Mouse (Mus musculus) liver, embryonic 16.5 days (tissue): ENCODE results near the gene Med25. TPM values are rescaled to one million over a fixed set of nuclear protein-coding genes. Genes with fewer than 3 reads are reported as not detected.
A peak's percentile ranks its signal among the peaks of the same experiment; 100 is the strongest.

Experiments
- ATAC-seq: fragments of 200-750 bp; cut with Nextera tagmentation; 2 replicates; pipeline ENCODE4 v1.8.0; 2017; ENCODE audit warnings: low read depth, mild to moderate bottlenecking, moderate number of reproducible peaks, moderate library complexity
- H3K27ac ChIP-seq: fragments of 300-500 bp; sonication (generic); 2 replicates; pipeline ENCODE4 v1.5.1; 2014; ENCODE audit warnings: mild to moderate bottlenecking, low read length
- H3K27me3 ChIP-seq: fragments of 300-500 bp; sonication (generic); 2 replicates; pipeline ENCODE4 v1.6.1; 2014; ENCODE audit warnings: low read depth, low read length, mixed read lengths; ENCODE audit not compliant: control insufficient read depth, insufficient read depth
- H3K36me3 ChIP-seq: fragments of 300-500 bp; sonication (generic); 2 replicates; pipeline ENCODE4 v1.6.1; 2014; ENCODE audit warnings: mild to moderate bottlenecking; ENCODE audit not compliant: control insufficient read depth, insufficient read depth
- H3K4me1 ChIP-seq: fragments of 300-500 bp; sonication (generic); 2 replicates; pipeline ENCODE4 v1.6.1; 2014; ENCODE audit warnings: low read depth, low read length, mixed read lengths; ENCODE audit not compliant: control insufficient read depth
- H3K4me2 ChIP-seq: fragments of 300-500 bp; sonication (generic); 2 replicates; pipeline ENCODE4 v1.6.1; 2014; ENCODE audit warnings: low read depth, low read length, mixed read lengths
- H3K4me3 ChIP-seq: fragments of 300-500 bp; sonication (generic); 2 replicates; pipeline ENCODE4 v1.5.1; 2014; ENCODE audit warnings: low read depth, mild to moderate bottlenecking, low read length
- H3K9ac ChIP-seq: fragments of 300-500 bp; sonication (generic); 2 replicates; pipeline ENCODE4 v1.6.1; 2014; ENCODE audit warnings: low read depth, low read length
- H3K9me3 ChIP-seq: fragments of 300-500 bp; sonication (generic); replicated peaks from 2 replicates; pipeline ENCODE4 v1.6.1; 2016; ENCODE audit warnings: low read length; ENCODE audit not compliant: control insufficient read depth
- WGBS: fragments of 180-500 bp; shearing (Covaris S2); extraction: QIAGEN DNeasy Blood & Tissue Kit; methylation state at CpG from one replicate; pipeline ENCODE4 v1.1.7; 2014; ENCODE audit not compliant: insufficient replicate concordance; 5-methylcytosine and 5-hydroxymethylcytosine counted together
- polyA plus RNA-seq: library from polyadenylated mRNA; unstranded; fragments of >200 nt; fragmentation: Nextera tagmentation; extraction: Ambion mirVana; gene quantifications from 2 replicates; pipeline ENCODE4 v1.2.1, GENCODE M21; 2015

The Med25 gene
- polyA plus RNA-seq, 1 experiment from 2014 or later: 53.0 TPM

DNA sequence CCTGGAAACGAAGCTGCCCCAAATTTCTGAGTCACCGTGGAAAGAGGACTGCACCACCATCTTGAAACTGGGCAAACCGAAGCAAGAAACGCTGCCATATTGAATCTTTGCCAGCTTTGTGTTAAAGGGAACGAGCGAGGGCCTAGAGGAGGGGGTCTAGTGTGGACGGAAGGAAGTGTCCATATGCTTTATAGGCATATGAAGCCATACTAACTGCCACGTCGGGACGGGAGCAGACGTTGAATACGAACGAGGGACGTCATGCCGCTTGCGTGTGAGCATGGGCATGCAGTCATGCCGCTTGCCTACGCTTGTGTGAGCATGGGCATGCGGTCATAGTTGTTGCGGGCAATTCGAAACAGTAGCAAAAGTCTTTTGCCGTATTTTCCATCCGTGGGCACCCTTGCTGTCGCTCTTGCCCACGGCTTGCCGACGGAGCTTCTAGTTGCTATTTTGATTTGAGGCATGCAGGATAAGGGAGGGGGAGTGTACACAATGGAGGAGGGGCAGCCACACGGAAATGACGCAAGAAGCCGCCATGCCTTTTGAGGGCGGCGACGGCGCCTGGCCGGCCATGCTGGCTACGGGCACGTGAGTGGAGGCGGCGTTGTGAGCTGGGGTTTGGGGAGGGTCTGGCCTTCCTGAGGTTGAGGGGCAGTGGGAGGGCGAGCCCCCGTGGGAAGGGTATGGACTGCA, 42.9 kb downstream of the Med25 start:
- Histone ChIP-seq H3K27me3 (no peaks in the 10 kb centered on the region), H3K27ac (peak overlapping the region; percentile 98), H3K36me3 (peaks cover 19% of the 10 kb centered on the region), H3K9ac (peak overlapping the region; percentile 87), H3K4me2 (peak overlapping the region; percentile 99), H3K9me3 (no peaks in the 10 kb centered on the region), H3K4me3 (peak overlapping the region; percentile 91), H3K4me1 (peaks cover 44% of the 10 kb centered on the region)
- WGBS: under 1% methylated on average over 41 of the region's 41 CpGs
- ATAC-seq: peak; percentile 59

GRCm38 (mm10) chr7:44848561-44849415, 43.7 kb downstream of the Med25 start, which contains the start of the genes Akt1s1 and Tbc1d17:
Gene Akt1s1 (plus strand): TSS chr7:44848991.
Gene Tbc1d17 (minus strand): TSS chr7:44849079.
- WGBS: under 1% methylated on average over 54 of the region's 54 CpGs
- ATAC-seq: peak; percentile 79

DNA sequence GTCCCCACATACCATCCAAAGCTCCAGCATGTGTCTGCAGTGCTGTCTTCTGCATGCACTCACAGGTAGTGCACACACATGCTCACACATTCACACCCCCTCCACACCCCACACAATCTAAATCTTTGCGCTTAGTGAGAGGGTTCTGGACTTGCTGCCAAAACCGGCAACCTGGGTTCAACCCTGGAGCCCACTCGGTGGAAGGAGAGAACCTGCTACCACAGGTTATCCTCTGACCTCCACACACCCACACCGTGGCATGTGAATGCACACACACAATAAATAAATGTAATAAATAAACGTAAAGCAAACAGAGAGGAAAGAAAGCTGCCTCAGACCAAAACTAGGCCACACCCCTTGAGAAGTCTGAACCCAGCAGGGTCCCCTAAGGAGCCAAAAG, 44.7 kb downstream of the Med25 start:
- WGBS: 61% methylated on average over 5 of the region's 5 CpGs
- no peak for ATAC-seq
- H3K4me2 ChIP-seq: peak overlapping the region; percentile 99
- H3K9ac ChIP-seq: peak overlapping the region; percentile 77
- no peaks in the 10 kb centered on the region for H3K9me3 ChIP-seq
- H3K27ac ChIP-seq: peak overlapping the region; percentile 98
- no peaks in the 10 kb centered on the region for H3K27me3 ChIP-seq
- peaks cover 23% of the 10 kb centered on the region for H3K36me3 ChIP-seq
- peaks cover 31% of the 10 kb centered on the region for H3K4me1 ChIP-seq
- H3K4me3 ChIP-seq: peak overlapping the region; percentile 91

More at GRCm38 (mm10) chr7:44848561-44849415, 43.7 kb downstream of the Med25 start, which contains the start of the genes Akt1s1 and Tbc1d17:
- Histone ChIP-seq H3K27me3 (no peaks in the 10 kb centered on the region), H3K4me3 (peak within 1 kb of the TSS; percentile 91), H3K9ac (peak within 1 kb of the TSS; percentile 87), H3K36me3 (peaks cover 19% of the 10 kb centered on the region), H3K27ac (peak within 1 kb of the TSS; percentile 98), H3K4me1 (peaks cover 41% of the 10 kb centered on the region), H3K4me2 (peak within 1 kb of the TSS; percentile 99), H3K9me3 (no peaks in the 10 kb centered on the region)

DNA sequence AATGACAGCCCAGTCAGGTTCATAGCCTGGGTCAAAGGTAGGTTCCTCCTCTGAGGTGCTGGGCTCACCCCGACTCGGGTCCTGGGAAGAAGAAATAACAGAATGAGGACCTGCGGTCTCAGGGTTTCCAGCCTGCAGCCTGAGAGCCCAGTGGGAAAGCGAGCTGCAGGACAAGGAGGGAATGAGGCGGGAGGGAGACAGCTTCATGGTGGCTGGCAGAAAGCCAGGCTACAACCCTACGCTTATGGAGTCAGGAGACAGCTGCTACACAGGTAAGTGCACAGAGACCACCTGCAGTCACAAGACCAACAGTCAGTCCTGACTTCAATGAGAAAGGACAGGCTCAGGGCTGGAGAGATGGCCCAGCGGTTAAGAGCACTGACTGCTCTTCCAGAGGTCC, 45.7 kb downstream of the Med25 start:
- 79% methylated on average over 7 of the region's 7 CpGs for WGBS
- H3K4me3 ChIP-seq: no peak overlapping the region
- H3K4me2 ChIP-seq: no peak overlapping the region
- no peaks in the 10 kb centered on the region for H3K27me3 ChIP-seq
- H3K9me3 ChIP-seq: no peaks in the 10 kb centered on the region
- H3K4me1 ChIP-seq: peaks cover 25% of the 10 kb centered on the region
- no peak overlapping the region for H3K9ac ChIP-seq
- peaks cover 29% of the 10 kb centered on the region for H3K36me3 ChIP-seq
- no peak for ATAC-seq
- no peak overlapping the region for H3K27ac ChIP-seq

GRCm38 (mm10) chr7:44845006-44845405, 47.5 kb downstream of the Med25 start:
- Histone ChIP-seq H3K27ac (no peak overlapping the region), H3K9me3 (no peaks in the 10 kb centered on the region), H3K36me3 (peaks cover 32% of the 10 kb centered on the region), H3K4me3 (no peak overlapping the region), H3K9ac (no peak overlapping the region), H3K4me2 (no peak overlapping the region), H3K4me1 (peaks cover 14% of the 10 kb centered on the region), H3K27me3 (peaks cover 7% of the 10 kb centered on the region)
- 82% methylated on average over 10 of the region's 10 CpGs for WGBS
- no peak for ATAC-seq

DNA sequence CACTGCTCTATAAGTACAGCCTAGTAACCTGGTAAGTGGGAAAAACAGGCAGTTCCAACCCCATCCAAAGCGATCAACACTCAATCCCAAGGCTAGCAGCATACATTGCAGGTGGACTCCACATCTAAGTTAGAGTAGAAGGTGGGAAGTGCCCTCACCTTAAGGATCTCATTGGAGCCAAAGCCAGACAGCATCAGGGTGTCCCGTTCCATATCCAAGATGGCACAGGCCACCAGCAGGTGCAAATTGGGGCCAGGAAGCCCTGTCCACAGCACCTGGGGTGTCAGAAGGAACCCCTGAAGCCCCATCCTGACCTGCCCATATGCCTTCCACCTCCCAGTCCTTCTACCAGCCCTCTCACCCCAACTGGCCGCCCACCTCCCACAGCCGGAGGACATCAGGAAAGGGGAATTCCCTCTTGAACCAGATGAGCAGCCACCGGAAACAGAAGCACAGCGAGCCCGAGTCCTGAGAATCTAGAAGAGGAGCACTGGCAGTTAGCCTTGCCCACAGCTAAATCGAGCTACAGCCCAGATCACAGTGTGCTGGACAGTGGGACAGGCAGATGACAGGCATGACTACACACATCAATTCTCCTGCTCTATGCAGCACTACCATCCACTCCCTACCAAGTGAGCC, 50.6 kb downstream of the Med25 start:
- no peak overlapping the region for H3K4me3 ChIP-seq

GRCm38 (mm10) chr7:44840426-44840825, 52.1 kb downstream of the Med25 start:
- Histone ChIP-seq H3K36me3 (peaks cover 19% of the 10 kb centered on the region), H3K4me1 (peaks cover 15% of the 10 kb centered on the region), H3K27ac (no peak overlapping the region), H3K27me3 (peaks cover 17% of the 10 kb centered on the region), H3K9me3 (no peaks in the 10 kb centered on the region), H3K4me3 (no peak overlapping the region; the same call in 1 of the 2 replicates), H3K4me2 (peak overlapping the region; percentile 42; the same call in 1 of the 2 replicates), H3K9ac (no peak overlapping the region)
- no peak for ATAC-seq
- 38% methylated on average over 14 of the region's 14 CpGs for WGBS

More for the DNA sequence above, 50.6 kb downstream of the Med25 start:
- peaks cover 13% of the 10 kb centered on the region for H3K4me1 ChIP-seq
- no peaks in the 10 kb centered on the region for H3K9me3 ChIP-seq
- peaks cover 17% of the 10 kb centered on the region for H3K27me3 ChIP-seq
- H3K27ac ChIP-seq: no peak overlapping the region
- H3K4me2 ChIP-seq: no peak overlapping the region
- ATAC-seq: no peak
- no peak overlapping the region for H3K9ac ChIP-seq
- WGBS: 75% methylated on average over 8 of the region's 8 CpGs
- H3K36me3 ChIP-seq: peaks cover 32% of the 10 kb centered on the region

DNA sequence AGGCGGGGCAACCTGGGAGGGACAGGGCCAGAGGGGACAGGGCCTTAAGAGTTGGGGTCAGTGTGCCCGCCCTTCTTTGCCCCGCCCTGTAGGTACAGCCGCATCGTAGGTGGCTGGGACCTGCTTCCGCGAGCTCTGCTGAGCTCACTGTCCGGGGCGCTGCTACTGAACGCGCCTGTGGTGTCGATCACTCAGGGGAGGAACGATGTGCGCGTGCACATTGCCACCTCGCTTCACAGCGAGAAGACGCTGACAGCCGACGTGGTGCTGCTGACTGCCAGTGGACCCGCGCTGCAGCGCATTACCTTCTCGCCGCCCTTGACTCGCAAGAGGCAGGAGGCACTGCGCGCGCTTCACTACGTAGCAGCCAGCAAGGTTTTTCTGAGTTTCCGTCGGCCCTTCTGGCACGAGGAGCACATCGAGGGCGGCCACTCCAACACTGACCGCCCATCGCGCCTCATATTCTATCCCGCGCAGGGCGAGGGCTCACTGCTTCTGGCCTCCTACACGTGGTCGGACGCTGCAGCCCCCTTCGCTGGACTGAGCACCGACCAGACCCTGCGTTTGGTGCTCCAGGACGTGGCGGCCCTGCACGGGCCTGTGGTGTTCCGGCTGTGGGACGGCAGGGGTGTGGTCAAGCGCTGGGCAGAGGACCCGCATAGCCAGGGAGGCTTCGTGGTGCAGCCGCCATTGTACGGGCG, 52.9 kb downstream of the Med25 start:
- Histone ChIP-seq H3K27me3 (peaks cover 17% of the 10 kb centered on the region), H3K4me2 (peak overlapping the region; percentile 42), H3K4me3 (peak overlapping the region; percentile 23), H3K4me1 (peaks cover 15% of the 10 kb centered on the region), H3K36me3 (peaks cover 13% of the 10 kb centered on the region), H3K9me3 (no peaks in the 10 kb centered on the region), H3K27ac (no peak overlapping the region), H3K9ac (no peak overlapping the region)
- WGBS: 2% methylated on average over 58 of the region's 58 CpGs
- peak; percentile 39 for ATAC-seq
